Mouse (Mus musculus): ENCODE measurements around the gene Tnks2.

- TF ChIP-seq CTCF (IDR thresholded peaks at IDR 0.05; ENCODE audit: low read depth, low read length) (no peak), POLR2A (IDR thresholded peaks at IDR 0.05; ENCODE audit: extremely low read depth, insufficient read depth, low read length) (no peak)
Observed at GRCm38 (mm10) chr19:36891746-36892145, 57.7 kb downstream of the Tnks2 start.
